Mouse (Mus musculus) testis, adult 2 months (tissue): ENCODE results near the gene Evc2.

Experiments used
- CTCF ChIP-seq: fragments of 200-500 bp; IDR thresholded peaks from 2 replicates; pipeline ENCODE4 v1.5.1; 2012; ENCODE audit warnings: low read depth, mild to moderate bottlenecking, inconsistent platforms, low read length, moderate library complexity; ENCODE audit not compliant: control insufficient read depth, insufficient read depth, insufficient replicate concordance
- POLR2A ChIP-seq: fragments of 200-500 bp; IDR thresholded peaks from 2 replicates; pipeline ENCODE4 v1.6.1; 2012; ENCODE audit warnings: low read depth, mild to moderate bottlenecking, inconsistent platforms, low read length, moderate library complexity; ENCODE audit not compliant: control insufficient read depth

DNA sequence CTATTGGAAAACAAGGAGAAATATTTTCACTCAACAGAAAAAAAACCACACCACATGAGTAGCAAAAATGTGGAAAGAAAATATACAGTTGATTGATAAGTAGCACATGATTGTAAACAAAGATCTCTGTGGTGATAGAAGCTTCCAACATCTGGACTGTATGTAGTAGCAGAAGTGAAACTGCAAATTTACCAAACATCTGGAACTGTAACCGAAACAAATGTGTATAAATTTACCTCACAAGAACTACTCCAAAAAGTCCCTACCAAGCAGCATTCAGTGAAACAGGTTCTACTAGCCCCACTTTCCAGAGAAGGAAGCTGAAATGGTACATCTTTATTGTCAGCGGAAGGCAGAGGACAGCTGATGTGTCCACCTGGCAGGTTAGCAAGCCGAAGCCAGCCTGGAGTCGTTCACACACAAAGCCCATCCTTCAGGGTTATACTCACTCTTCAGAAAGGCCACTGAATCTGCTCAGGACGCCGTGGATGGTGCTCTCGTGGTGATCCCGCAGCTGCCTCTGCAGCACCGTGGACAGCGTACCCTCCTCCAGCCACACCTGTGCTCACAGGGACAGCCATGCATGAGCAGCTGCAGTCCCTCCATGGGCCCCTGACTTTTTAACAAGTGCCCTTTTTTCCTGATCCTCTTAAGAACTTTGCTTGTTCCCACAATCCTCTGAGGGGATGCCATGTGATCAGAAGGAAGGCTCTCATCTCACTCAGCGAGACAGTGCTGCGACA is 25.1 kb upstream of the Evc2 start:
- TF ChIP-seq CTCF (no peak), POLR2A (no peak)
